Mouse (Mus musculus) embryonic facial prominence, embryonic 15.5 days (tissue): ENCODE measurements around the gene Pclaf. TPM values are rescaled to one million over a fixed set of nuclear protein-coding genes. Genes with fewer than 3 reads are reported as not detected.

Experiments used
- polyA plus RNA-seq: library from polyadenylated mRNA; unstranded; fragments of >200 nt; fragmentation: Nextera tagmentation; extraction: Ambion mirVana; gene quantifications from 2 replicates; pipeline ENCODE4 v1.2.1, GENCODE M21; 2015

The Pclaf gene
- polyA plus RNA-seq, 1 experiment from 2014 or later = 145 TPM

Other genes with a start within 250 kb of the Pclaf start
- 304 and 311 TPM in 2 replicates for gene Oaz2, start 222.2 kb upstream of the Pclaf start, polyA plus RNA-seq
- 7.9 and 8.5 TPM in 2 replicates for gene Zfp609, start 62.7 kb upstream of the Pclaf start, polyA plus RNA-seq
- gene Trip4, start 18.6 kb downstream of the Pclaf start, polyA plus RNA-seq = 31.8 and 38.1 TPM in 2 replicates
- 15.7 and 18.0 TPM in 2 replicates for gene Csnk1g1, start 18.7 kb downstream of the Pclaf start, polyA plus RNA-seq
- 668 and 701 TPM in 2 replicates for gene Ppib, start 170.0 kb downstream of the Pclaf start, polyA plus RNA-seq
- gene Snx22, start 179.5 kb downstream of the Pclaf start, polyA plus RNA-seq = 5.3 and 6.0 TPM in 2 replicates
- 127 and 130 TPM in 2 replicates for gene Snx1, start 236.3 kb downstream of the Pclaf start, polyA plus RNA-seq
- gene Ciao2a, start 236.4 kb downstream of the Pclaf start, polyA plus RNA-seq = 128 and 129 TPM in 2 replicates